Mouse (Mus musculus): Measurements from ENCODE around the gene Dlg2. TPM values are rescaled to one million over a fixed set of nuclear protein-coding genes. Genes with fewer than 3 reads are reported as not detected.

The Dlg2 gene
- total RNA-seq, 1 experiment from 2014 or later, result 2.2 TPM

GRCm38 (mm10) chr7:92248619-92249018, 1772.1 kb downstream of the Dlg2 start:
- no peak for ATAC-seq (ENCODE audit: extremely low read depth, insufficient number of reproducible peaks, low FRiP score, poor library complexity, severe bottlenecking)

GRCm38 (mm10) chr7:92258148-92258547, 1781.7 kb downstream of the Dlg2 start:
- ATAC-seq (ENCODE audit: extremely low read depth, insufficient number of reproducible peaks, low FRiP score, poor library complexity, severe bottlenecking), result no peak

DNA sequence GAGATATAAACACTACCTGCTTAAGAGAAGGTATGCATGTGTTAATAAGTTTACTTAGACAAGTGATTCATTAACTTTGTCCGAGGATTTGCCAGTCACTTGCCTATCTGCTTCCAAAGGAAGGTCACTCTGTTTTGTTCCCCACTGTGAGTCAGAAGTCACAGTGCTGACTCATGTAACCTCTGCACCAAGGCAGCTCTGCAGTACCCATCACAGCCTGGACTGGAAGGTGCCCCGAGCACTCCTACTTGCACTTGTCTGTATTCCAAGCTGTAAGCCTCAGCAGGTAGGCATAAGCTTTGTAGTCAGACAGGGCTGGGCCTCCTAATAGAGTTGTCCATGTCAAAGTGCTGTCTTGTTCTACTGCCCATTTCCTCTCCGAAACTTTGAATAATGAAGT, 1782.2 kb downstream of the Dlg2 start:
- no peak for ATAC-seq (ENCODE audit: extremely low read depth, insufficient number of reproducible peaks, low FRiP score, poor library complexity, severe bottlenecking)

DNA sequence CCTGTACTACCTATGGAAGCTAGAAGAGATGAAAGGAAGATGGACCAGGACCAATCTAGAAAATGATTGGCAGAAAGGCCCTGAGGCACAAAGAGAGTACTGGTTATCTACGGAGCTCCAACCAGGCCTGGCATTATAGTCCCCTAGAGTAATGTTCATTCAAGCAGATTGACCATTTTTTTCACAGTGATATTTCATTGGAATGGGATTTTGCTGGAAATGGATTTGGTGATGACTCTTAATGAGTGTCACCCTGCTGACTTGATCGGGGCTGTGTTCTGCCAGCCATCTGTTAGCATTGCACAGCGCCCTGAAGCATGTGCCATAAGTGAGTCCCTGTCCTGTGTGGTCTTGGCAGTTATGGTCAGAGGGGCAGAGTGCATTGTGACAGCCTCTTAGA, 1787.9 kb downstream of the Dlg2 start:
- ATAC-seq (ENCODE audit: extremely low read depth, insufficient number of reproducible peaks, low FRiP score, poor library complexity, severe bottlenecking), result no peak

GRCm38 (mm10) chr7:92264964-92265363, 1788.5 kb downstream of the Dlg2 start:
- ATAC-seq (ENCODE audit: extremely low read depth, insufficient number of reproducible peaks, low FRiP score, poor library complexity, severe bottlenecking), result no peak

DNA sequence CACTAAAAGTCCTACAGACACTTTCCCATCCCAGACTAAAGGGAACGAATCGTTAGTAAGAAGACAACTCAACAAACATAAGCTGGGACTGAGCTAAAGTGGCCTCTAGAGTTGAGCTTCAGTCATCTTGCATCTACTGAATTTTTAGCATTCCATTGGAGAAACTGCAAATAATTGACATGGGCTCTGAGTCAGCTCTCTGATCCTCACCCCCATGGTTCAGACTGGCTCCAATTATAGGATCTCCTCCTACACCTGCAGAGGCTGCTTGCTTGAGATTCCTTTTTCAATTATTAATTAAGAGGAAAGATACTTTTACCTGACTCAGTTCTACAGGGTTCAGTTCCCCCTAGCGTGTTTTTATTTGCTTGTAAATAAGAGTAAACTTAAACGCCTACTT, 1798.9 kb downstream of the Dlg2 start:
- ATAC-seq (ENCODE audit: extremely low read depth, insufficient number of reproducible peaks, low FRiP score, poor library complexity, severe bottlenecking), result no peak

- ATAC-seq (ENCODE audit: extremely low read depth, insufficient number of reproducible peaks, low FRiP score, poor library complexity, severe bottlenecking), result no peak
Observed at GRCm38 (mm10) chr7:92277629-92278028, 1801.2 kb downstream of the Dlg2 start.

- ATAC-seq (ENCODE audit: extremely low read depth, insufficient number of reproducible peaks, low FRiP score, poor library complexity, severe bottlenecking), result no peak
Observed at GRCm38 (mm10) chr7:92280925-92281324, 1804.5 kb downstream of the Dlg2 start.

DNA sequence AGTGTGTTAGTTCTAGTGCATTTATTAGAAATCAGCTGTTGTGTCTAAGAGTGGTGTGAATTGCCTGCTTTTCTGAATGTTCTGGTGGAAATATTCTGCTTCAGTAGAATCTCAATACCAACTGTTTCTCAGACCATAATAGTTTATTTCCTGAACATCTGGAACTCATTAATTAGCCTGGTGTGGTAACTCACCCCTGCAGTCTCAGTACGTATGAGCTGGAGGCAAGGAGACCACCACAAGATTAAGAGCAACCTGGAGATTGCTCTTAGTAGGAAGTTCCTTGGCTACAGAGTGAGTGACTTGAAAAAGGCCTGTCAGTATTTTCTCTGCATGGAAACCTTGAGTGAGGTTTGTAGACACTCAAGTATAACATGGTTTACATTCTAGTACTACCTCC, 1810.6 kb downstream of the Dlg2 start:
- ATAC-seq (ENCODE audit: extremely low read depth, insufficient number of reproducible peaks, low FRiP score, poor library complexity, severe bottlenecking), result no peak

DNA sequence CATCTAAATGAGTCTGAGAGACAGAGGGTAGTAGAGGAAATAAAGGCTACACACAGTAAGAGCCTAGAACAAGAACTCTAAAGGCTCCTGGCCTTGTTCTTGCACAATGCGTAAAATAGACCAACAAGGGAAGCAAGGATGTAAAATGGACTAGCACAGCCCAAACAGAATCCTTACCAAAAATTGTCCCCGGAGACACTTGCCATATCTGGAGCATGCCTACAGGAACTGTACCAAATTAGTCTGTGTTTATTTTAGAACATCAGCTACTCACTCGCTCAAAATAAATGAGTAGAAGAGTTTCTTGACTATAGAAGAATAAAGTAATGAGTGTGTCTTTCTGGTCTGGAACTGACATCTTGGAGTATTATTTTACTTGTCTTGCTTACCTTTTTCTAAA, 1812.3 kb downstream of the Dlg2 start:
- no peak for ATAC-seq (ENCODE audit: extremely low read depth, insufficient number of reproducible peaks, low FRiP score, poor library complexity, severe bottlenecking)

- no peak for ATAC-seq (ENCODE audit: extremely low read depth, insufficient number of reproducible peaks, low FRiP score, poor library complexity, severe bottlenecking)
Observed at GRCm38 (mm10) chr7:92292918-92293518, 1816.5 kb downstream of the Dlg2 start.

DNA sequence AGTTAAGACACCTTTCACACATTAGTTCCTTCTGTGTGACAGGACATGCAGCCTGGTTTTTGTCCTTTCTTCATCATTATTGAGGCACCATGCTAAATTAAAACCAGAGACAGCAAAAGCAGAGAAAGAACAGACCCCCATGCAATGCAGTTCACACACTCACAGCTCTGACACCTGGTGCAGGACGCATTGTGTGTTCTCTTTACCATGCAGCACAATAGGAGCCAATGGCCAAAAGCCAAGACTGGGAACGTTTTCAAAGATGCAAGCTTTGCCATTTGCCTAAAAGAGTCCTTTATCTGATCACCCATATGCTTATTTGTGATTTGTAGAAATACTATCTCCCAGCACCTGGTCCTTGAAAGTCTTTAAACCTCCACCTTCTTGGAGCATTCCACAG, 1824.6 kb downstream of the Dlg2 start:
- no peak for ATAC-seq (ENCODE audit: extremely low read depth, insufficient number of reproducible peaks, low FRiP score, poor library complexity, severe bottlenecking)

GRCm38 (mm10) chr7:92307634-92308033, 1831.2 kb downstream of the Dlg2 start:
- ATAC-seq (ENCODE audit: extremely low read depth, insufficient number of reproducible peaks, low FRiP score, poor library complexity, severe bottlenecking), result no peak

GRCm38 (mm10) chr7:92308168-92308567, 1831.7 kb downstream of the Dlg2 start:
- ATAC-seq (ENCODE audit: extremely low read depth, insufficient number of reproducible peaks, low FRiP score, poor library complexity, severe bottlenecking), result no peak

GRCm38 (mm10) chr7:92316389-92316788, 1839.9 kb downstream of the Dlg2 start:
- ATAC-seq (ENCODE audit: extremely low read depth, insufficient number of reproducible peaks, low FRiP score, poor library complexity, severe bottlenecking), result no peak

DNA sequence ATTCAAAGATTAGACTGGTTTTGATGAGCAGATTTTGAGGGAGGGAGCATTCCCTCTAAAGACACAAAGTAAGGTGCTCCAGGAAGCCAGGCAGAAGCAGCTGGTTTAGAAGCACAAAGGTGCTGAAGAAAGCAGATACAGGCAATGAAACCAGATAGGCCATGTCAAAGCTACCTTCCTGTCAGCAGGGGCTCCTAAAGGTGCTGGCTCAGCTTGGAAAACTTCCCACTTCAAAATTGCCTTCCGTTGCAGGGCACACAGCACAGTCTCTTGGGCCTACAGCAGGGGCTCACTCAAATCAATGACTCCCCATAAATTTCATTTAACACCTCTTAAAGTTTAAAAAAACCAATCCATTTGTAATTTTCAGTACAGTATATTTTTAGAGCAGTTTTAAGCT, 1843.0 kb downstream of the Dlg2 start:
- ATAC-seq (ENCODE audit: extremely low read depth, insufficient number of reproducible peaks, low FRiP score, poor library complexity, severe bottlenecking), result no peak

DNA sequence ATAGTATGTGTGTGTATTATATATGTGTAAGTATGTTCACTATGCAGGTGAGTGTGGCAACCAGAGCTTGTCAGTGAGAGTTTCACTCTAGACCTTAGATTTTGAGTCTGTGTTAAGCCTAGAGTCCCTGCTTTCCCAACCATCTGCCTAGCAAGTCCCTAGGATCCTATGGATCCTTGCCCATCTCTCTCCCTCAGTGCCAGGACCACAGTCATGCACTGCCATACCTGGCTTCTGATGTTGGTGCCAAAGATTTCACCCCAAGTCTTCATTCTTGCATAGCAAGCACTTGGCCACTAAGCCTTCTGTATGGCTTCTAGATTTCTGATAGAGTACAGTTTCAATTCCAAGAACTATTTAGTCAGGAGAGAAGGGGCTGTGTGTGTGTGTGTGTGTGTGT, 1843.7 kb downstream of the Dlg2 start:
- ATAC-seq (ENCODE audit: extremely low read depth, insufficient number of reproducible peaks, low FRiP score, poor library complexity, severe bottlenecking), result no peak

DNA sequence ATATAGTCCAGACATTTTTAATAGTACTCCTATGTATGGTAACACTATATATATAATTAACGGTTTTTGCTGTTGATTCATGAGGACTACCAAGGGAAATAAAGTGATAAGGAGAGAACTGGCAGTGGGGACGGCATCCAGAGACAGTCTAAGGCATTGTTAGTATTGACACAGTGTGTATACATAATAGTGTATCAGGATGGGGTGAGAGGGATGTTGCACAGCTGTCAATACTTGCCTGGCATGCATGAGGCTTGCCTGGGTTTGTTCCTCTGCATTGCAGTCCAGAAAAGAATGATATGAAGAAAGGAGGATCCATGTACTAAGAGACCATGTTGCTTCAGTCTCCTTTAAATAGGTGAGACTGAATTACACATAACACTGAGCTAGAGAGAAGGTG, 1845.3 kb downstream of the Dlg2 start:
- ATAC-seq (ENCODE audit: extremely low read depth, insufficient number of reproducible peaks, low FRiP score, poor library complexity, severe bottlenecking), result no peak

DNA sequence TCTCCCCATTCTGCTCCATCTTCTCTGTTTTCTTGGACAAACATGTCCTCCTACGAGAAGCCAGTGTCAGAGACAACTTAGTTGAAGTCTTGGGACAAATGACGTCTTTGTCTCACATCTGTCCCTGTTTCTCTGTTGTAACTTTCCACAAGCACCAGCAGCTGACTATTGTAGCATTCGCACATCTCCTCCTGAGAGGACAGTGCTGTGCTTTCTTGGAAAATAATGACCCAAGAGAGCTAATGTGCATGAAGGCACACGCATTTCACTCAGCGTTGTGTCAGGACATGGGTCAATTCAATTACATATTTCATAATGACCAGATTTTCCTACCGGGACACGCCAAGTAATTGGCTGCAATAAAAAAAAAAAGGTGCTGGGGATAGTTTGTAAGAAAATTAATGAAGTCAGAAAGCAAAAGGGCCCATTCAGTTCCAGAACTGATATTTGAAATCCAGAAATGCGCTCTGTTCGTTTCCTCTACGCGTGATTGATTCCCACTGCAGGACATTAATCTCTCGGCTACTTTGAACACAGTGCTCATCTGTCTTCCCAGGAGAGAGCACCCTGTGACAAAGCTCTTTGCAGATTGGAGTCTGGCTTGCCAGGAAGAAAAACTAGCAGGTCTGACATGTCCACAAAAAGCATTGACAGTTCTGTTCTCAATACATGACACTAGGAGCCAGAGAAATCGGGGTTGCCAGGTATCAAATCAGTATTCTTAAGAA, 1846.0 kb downstream of the Dlg2 start:
- ATAC-seq (ENCODE audit: extremely low read depth, insufficient number of reproducible peaks, low FRiP score, poor library complexity, severe bottlenecking), result no peak

GRCm38 (mm10) chr7:92323710-92324109, 1847.2 kb downstream of the Dlg2 start:
- ATAC-seq (ENCODE audit: extremely low read depth, insufficient number of reproducible peaks, low FRiP score, poor library complexity, severe bottlenecking), result no peak

DNA sequence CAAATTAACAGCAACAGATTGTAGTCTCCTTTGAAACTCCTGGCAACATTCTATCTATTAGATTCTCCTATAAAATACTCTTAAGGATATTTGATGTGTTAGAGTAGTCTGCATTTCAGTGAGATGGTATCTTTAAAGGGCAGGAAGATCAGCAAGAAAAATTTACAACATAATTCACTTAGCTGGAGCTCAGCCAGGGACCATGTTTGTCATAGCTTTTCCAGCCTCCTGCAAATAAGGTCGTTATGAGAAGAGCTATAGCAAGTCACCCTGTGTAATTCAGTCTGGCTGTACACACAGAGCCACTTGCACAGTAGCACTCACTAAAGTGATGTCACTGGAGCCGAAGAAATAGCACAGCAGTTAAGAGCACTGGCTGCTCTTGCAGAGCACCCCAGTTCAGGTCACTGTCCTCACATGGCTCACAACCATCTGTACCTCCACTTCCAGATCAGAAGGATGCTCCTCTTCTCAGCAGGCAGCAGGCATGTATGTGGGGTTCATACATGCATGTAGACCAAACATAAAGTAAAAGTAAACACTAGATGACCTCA, 1850.9 kb downstream of the Dlg2 start:
- no peak for ATAC-seq (ENCODE audit: extremely low read depth, insufficient number of reproducible peaks, low FRiP score, poor library complexity, severe bottlenecking)

All from neutrophil, adult 5-6 weeks (primary cell).